Mouse (Mus musculus): ENCODE data around the gene Shisa7.
A peak's percentile ranks its signal among the peaks of the same experiment; 100 is the strongest.
"Not testable (repeated sequence)": the region's sequence is repeated elsewhere in the genome, so short reads cannot be mapped to it uniquely, and the experiment has no call there.

Gene Shisa7

GRCm38 (mm10) chr7:4843604-4844244, 772 bp downstream of the Shisa7 start:
- peak; percentile 36 to 49 for DNase-seq

- no peak for DNase-seq
Observed at GRCm38 (mm10) chr7:4842634-4843131, 1.8 kb downstream of the Shisa7 start.

GRCm38 (mm10) chr7:4842077-4842476, 2.4 kb downstream of the Shisa7 start:
- DNase-seq, result no peak

- peak in 1 of 2 experiments; percentile 13 for DNase-seq
Observed at GRCm38 (mm10) chr7:4837639-4838038, 6.9 kb downstream of the Shisa7 start.

- DNase-seq, result peak; percentile 86 to 89
Observed at GRCm38 (mm10) chr7:4836351-4836792, 8.1 kb downstream of the Shisa7 start.

GRCm38 (mm10) chr7:4835631-4836327, 8.7 kb downstream of the Shisa7 start:
- peak in 1 of 2 experiments; percentile 35 for DNase-seq

- no peak for DNase-seq
Observed at GRCm38 (mm10) chr7:4830476-4830875, 14.0 kb downstream of the Shisa7 start.

- no peak for DNase-seq
Observed at GRCm38 (mm10) chr7:4825365-4825764, 19.1 kb downstream of the Shisa7 start.

GRCm38 (mm10) chr7:4822162-4822907, 22.2 kb downstream of the Shisa7 start:
- DNase-seq, result no peak

GRCm38 (mm10) chr7:4821690-4822089, 22.8 kb downstream of the Shisa7 start:
- DNase-seq, result no peak

GRCm38 (mm10) chr7:4820925-4821324, 23.6 kb downstream of the Shisa7 start:
- DNase-seq, result not testable (repeated sequence)

- no peak for DNase-seq
Observed at GRCm38 (mm10) chr7:4816559-4816958, 27.9 kb downstream of the Shisa7 start.

GRCm38 (mm10) chr7:4813105-4813791, 31.2 kb downstream of the Shisa7 start:
- DNase-seq, result no peak

- DNase-seq, result peak; percentile 98 to 100
Observed at GRCm38 (mm10) chr7:4812303-4813104, 32.0 kb downstream of the Shisa7 start, which contains the start of gene Ube2s. TSS of gene Ube2s (minus strand) at chr7:4812590.

GRCm38 (mm10) chr7:4811842-4812302, 32.6 kb downstream of the Shisa7 start:
- DNase-seq, result peak in 1 of 2 experiments; percentile 36

- not testable (repeated sequence) for DNase-seq
Observed at GRCm38 (mm10) chr7:4811131-4811530, 33.4 kb downstream of the Shisa7 start.

GRCm38 (mm10) chr7:4806716-4807115, 37.8 kb downstream of the Shisa7 start:
- DNase-seq, result peak; percentile 43 to 45

GRCm38 (mm10) chr7:4802247-4802646, 42.2 kb downstream of the Shisa7 start:
- DNase-seq, result no peak

- DNase-seq, result peak; percentile 48 to 49
Observed at GRCm38 (mm10) chr7:4795767-4796433, 48.6 kb downstream of the Shisa7 start.

GRCm38 (mm10) chr7:4794631-4795168, 49.8 kb downstream of the Shisa7 start:
- DNase-seq, result no peak

GRCm38 (mm10) chr7:4793674-4794073, 50.8 kb downstream of the Shisa7 start:
- DNase-seq, result no peak
